Mouse (Mus musculus): ENCODE data around the gene Mgmt.

The Mgmt gene

GRCm38 (mm10) chr7:137121243-137121858 is 226.9 kb downstream of the Mgmt start:
- DNase-seq (ENCODE audit: low read depth): no peak

- DNase-seq (ENCODE audit: low read depth): no peak
Observed at GRCm38 (mm10) chr7:137128726-137129125, 234.3 kb downstream of the Mgmt start.

GRCm38 (mm10) chr7:137130211-137130610 is 235.8 kb downstream of the Mgmt start:
- DNase-seq (ENCODE audit: low read depth): no peak

- no peak for DNase-seq (ENCODE audit: low read depth)
Observed at GRCm38 (mm10) chr7:137131957-137132356, 237.5 kb downstream of the Mgmt start.

GRCm38 (mm10) chr7:137138101-137138500 is 243.7 kb downstream of the Mgmt start:
- no peak for DNase-seq (ENCODE audit: low read depth)

GRCm38 (mm10) chr7:137140321-137140720 is 245.9 kb downstream of the Mgmt start:
- DNase-seq (ENCODE audit: low read depth): no peak

- DNase-seq (ENCODE audit: low read depth): no peak
Observed at GRCm38 (mm10) chr7:137141386-137141785, 247.0 kb downstream of the Mgmt start.

- no peak for DNase-seq (ENCODE audit: low read depth)
Observed at GRCm38 (mm10) chr7:137147101-137147500, 252.7 kb downstream of the Mgmt start.

- DNase-seq (ENCODE audit: low read depth): no peak
Observed at GRCm38 (mm10) chr7:137151854-137152253, 257.4 kb downstream of the Mgmt start.

- peak; percentile 7 for DNase-seq (ENCODE audit: low read depth)
Observed at GRCm38 (mm10) chr7:137154623-137155022, 260.2 kb downstream of the Mgmt start.

GRCm38 (mm10) chr7:137159086-137159485 is 264.7 kb downstream of the Mgmt start:
- no peak for DNase-seq (ENCODE audit: low read depth)

- DNase-seq (ENCODE audit: low read depth): no peak
Observed at GRCm38 (mm10) chr7:137172278-137172677, 277.9 kb downstream of the Mgmt start.

Measured in induced T-regulatory cell, adult 2 months (primary cell).